Mouse (Mus musculus) neural tube, embryonic 15.5 days (tissue): ENCODE data around the gene Cdc26. TPM values are rescaled to one million over a fixed set of nuclear protein-coding genes. Genes with fewer than 3 reads are reported as not detected.

Experiments
- ATAC-seq: fragments of 200-750 bp; cut with Nextera tagmentation; 2 replicates; pipeline ENCODE4 v1.8.0; 2017; ENCODE audit warnings: mild to moderate bottlenecking, moderate TSS enrichment, moderate library complexity; ENCODE audit not compliant: low FRiP score
- H3K27ac ChIP-seq: fragments of 300-500 bp; sonication (generic); replicated peaks from 2 replicates; pipeline ENCODE4 v1.5.1; 2015; ENCODE audit warnings: mild to moderate bottlenecking, inconsistent platforms
- H3K27me3 ChIP-seq: fragments of 300-500 bp; sonication (generic); replicated peaks from 2 replicates; pipeline ENCODE4 v1.6.1; 2015; ENCODE audit warnings: inconsistent platforms
- H3K36me3 ChIP-seq: fragments of 300-500 bp; sonication (generic); 2 replicates; pipeline ENCODE4 v1.6.1; 2015; ENCODE audit warnings: inconsistent platforms
- H3K4me1 ChIP-seq: fragments of 300-500 bp; sonication (generic); 2 replicates; pipeline ENCODE4 v1.6.1; 2015; ENCODE audit warnings: inconsistent platforms
- H3K4me2 ChIP-seq: fragments of 300-500 bp; sonication (generic); 2 replicates; pipeline ENCODE4 v1.6.1; 2015; ENCODE audit warnings: inconsistent platforms, mild to moderate bottlenecking, moderate library complexity
- H3K4me3 ChIP-seq: fragments of 300-500 bp; sonication (generic); replicated peaks from 2 replicates; pipeline ENCODE4 v1.5.1; 2015; ENCODE audit warnings: mild to moderate bottlenecking, inconsistent platforms
- H3K9ac ChIP-seq: fragments of 300-500 bp; sonication (generic); replicated peaks from 2 replicates; pipeline ENCODE4 v1.6.1; 2015; ENCODE audit warnings: mild to moderate bottlenecking, inconsistent platforms
- H3K9me3 ChIP-seq: fragments of 300-500 bp; sonication (generic); replicated peaks from 2 replicates; pipeline ENCODE4 v1.6.1; 2016; ENCODE audit warnings: inconsistent platforms
- WGBS: fragments of 180-500 bp; shearing (Covaris S2); methylation state at CpG from one replicate; pipeline ENCODE4 v1.1.7; 2015; ENCODE audit warnings: mixed read lengths; 5-methylcytosine and 5-hydroxymethylcytosine counted together
- polyA plus RNA-seq: library from polyadenylated mRNA; unstranded; fragments of >200 nt; fragmentation: Nextera tagmentation; extraction: Ambion mirVana; gene quantifications from 2 replicates; pipeline ENCODE4 v1.2.1, GENCODE M21; 2015

Cdc26 gene
- polyA plus RNA-seq, 1 experiment from 2014 or later = 76.8 TPM

- no peaks in the 10 kb centered on the region for H3K4me1 ChIP-seq
- H3K36me3 ChIP-seq = no peaks in the 10 kb centered on the region
- no peak overlapping the region for H3K9ac ChIP-seq
- H3K4me2 ChIP-seq = no peak overlapping the region
- H3K4me3 ChIP-seq = no peak overlapping the region
- no peak for ATAC-seq
- H3K27me3 ChIP-seq = no peaks in the 10 kb centered on the region
- H3K27ac ChIP-seq = no peak overlapping the region
- whole genome bisulfite sequencing = 82% methylated on average over 4 of the region's 4 CpGs
- no peaks in the 10 kb centered on the region for H3K9me3 ChIP-seq
Observed at GRCm38 (mm10) chr4:62374342-62374741, 34.1 kb downstream of the Cdc26 start.

- Histone ChIP-seq H3K9me3 (no peaks in the 10 kb centered on the region), H3K27ac (no peak overlapping the region), H3K4me2 (no peak overlapping the region), H3K4me1 (no peaks in the 10 kb centered on the region), H3K4me3 (no peak overlapping the region), H3K9ac (no peak overlapping the region), H3K36me3 (no peaks in the 10 kb centered on the region), H3K27me3 (no peaks in the 10 kb centered on the region)
- WGBS = 82% methylated on average over 7 of the region's 7 CpGs
- ATAC-seq = no peak
Observed at GRCm38 (mm10) chr4:62373668-62374067, 34.8 kb downstream of the Cdc26 start.

DNA sequence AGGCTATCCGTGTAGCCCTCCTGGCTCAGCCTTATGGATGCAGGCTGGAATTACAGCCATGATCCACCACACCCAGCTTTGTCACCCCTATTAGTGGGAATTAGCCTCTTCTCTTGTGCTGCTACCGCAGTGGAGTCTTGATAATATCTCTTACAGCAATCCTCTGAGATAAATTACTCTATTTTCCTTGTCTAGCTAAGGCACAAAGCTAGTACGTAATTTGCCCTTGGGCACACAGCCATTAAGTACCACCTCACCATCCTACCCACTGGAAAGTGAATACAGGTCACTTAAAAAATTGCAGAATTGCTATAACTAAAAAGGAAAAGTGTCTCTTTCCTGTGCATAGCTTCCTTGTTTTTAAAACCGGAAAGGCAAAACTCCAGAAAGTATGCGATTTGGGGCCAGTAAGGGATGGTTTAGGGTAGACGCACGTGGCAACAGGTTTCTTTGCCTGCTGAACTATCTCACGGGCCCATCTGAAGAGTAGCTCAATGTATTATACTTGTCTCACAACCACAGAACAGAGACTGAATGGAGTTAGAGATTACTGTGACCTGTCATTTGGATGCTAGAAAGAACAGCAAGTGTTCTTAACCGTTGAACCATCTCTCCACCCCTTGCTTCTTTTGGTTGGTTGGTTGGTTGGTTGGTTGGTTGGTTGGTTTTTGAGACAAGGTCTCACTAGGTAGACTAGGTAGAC, 35.5 kb downstream of the Cdc26 start:
- no peak for ATAC-seq
- Histone ChIP-seq H3K4me2 (no peak overlapping the region), H3K9ac (no peak overlapping the region), H3K4me1 (no peaks in the 10 kb centered on the region), H3K27ac (no peak overlapping the region), H3K9me3 (no peaks in the 10 kb centered on the region), H3K4me3 (no peak overlapping the region), H3K27me3 (no peaks in the 10 kb centered on the region), H3K36me3 (no peaks in the 10 kb centered on the region)
- 88% methylated on average over 9 of the region's 9 CpGs for WGBS

GRCm38 (mm10) chr4:62372410-62372809, 36.0 kb downstream of the Cdc26 start:
- H3K4me3 ChIP-seq = no peak overlapping the region
- H3K9ac ChIP-seq = no peak overlapping the region
- H3K9me3 ChIP-seq = no peaks in the 10 kb centered on the region
- H3K36me3 ChIP-seq = no peaks in the 10 kb centered on the region
- no peak overlapping the region for H3K27ac ChIP-seq
- no peak for ATAC-seq
- H3K4me1 ChIP-seq = no peaks in the 10 kb centered on the region
- 62% methylated on average over 1 of the region's 1 CpGs for WGBS
- no peaks in the 10 kb centered on the region for H3K27me3 ChIP-seq
- H3K4me2 ChIP-seq = no peak overlapping the region

DNA sequence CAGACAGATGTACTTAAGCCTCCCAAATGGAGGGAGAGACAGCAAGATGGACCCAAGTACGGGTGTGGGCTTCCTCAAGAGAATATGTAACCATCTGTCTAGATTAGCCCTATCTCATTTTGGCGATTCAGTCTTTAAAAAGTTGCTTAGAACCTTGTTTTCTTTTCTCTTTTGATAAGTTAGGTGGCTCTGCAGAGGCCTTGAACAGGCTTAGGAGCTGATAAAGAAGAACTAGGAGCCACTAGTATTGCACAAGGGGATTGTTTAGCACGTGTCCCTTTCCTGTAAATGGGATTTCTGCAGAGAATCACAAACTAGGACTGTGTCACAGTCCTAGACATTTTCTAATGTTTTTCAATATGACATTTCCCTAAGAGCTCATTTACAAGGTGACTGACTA, 39.4 kb downstream of the Cdc26 start:
- H3K9me3 ChIP-seq = no peaks in the 10 kb centered on the region
- no peak overlapping the region for H3K27ac ChIP-seq
- no peaks in the 10 kb centered on the region for H3K27me3 ChIP-seq
- H3K4me1 ChIP-seq = no peaks in the 10 kb centered on the region
- no peak overlapping the region for H3K4me3 ChIP-seq
- WGBS = 85% methylated on average over 3 of the region's 3 CpGs
- H3K4me2 ChIP-seq = no peak overlapping the region
- H3K9ac ChIP-seq = no peak overlapping the region
- no peak for ATAC-seq
- H3K36me3 ChIP-seq = no peaks in the 10 kb centered on the region

GRCm38 (mm10) chr4:62367586-62367985, 40.9 kb downstream of the Cdc26 start:
- no peak for ATAC-seq
- no peaks in the 10 kb centered on the region for H3K9me3 ChIP-seq
- 91% methylated on average over 6 of the region's 6 CpGs for WGBS

DNA sequence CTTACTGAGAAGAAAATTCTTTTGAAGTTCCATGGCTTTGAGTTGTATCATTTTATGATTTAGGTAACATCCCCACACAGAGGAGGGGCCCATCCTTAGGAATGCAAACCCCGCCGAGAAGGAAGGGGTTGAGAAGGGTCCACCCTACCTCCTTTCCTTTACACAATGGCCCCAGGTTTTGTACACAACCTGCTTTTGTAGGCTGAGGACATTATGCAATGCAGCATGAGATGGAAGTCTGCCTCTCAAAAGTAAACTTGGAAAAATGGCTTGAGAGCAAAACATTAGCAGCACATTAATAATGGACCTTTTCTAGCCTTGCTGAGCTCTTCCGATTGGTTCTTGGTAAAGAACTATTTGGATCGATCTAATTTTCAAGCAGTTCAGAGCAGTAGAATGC, 42.2 kb downstream of the Cdc26 start:
- Histone ChIP-seq H3K4me1 (peaks cover 13% of the 10 kb centered on the region), H3K4me3 (no peak overlapping the region), H3K9ac (no peak overlapping the region), H3K9me3 (no peaks in the 10 kb centered on the region), H3K4me2 (no peak overlapping the region), H3K27me3 (no peaks in the 10 kb centered on the region), H3K27ac (no peak overlapping the region), H3K36me3 (no peaks in the 10 kb centered on the region)
- no peak for ATAC-seq
- WGBS = 79% methylated on average over 4 of the region's 4 CpGs

More at GRCm38 (mm10) chr4:62367586-62367985, 40.9 kb downstream of the Cdc26 start:
- H3K4me1 ChIP-seq = peaks cover under 1% of the 10 kb centered on the region; the same call in 1 of the 2 replicates
- no peaks in the 10 kb centered on the region for H3K27me3 ChIP-seq
- no peak overlapping the region for H3K27ac ChIP-seq
- H3K4me3 ChIP-seq = no peak overlapping the region
- H3K4me2 ChIP-seq = no peak overlapping the region
- H3K36me3 ChIP-seq = no peaks in the 10 kb centered on the region
- no peak overlapping the region for H3K9ac ChIP-seq

DNA sequence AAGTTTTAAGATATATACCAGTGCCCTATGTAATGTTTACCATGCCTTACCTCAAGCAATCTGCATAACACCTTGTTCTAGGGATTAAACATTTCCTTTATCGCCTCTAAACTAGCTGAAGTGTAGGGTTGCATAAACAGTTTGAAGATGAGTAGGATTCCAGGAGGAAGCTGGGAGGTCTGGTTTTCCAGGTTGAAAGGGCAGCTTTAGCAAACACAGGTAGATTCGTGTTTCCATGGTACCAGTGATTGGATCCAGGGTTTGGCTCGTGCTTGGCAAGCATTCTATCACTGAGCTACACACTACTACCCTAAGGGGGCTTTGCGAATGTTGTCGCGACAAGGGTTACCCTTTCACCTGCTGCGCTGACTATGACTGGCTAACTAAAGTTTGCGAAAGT, 44.1 kb downstream of the Cdc26 start:
- 93% methylated on average over 8 of the region's 8 CpGs for WGBS
- no peaks in the 10 kb centered on the region for H3K9me3 ChIP-seq
- no peaks in the 10 kb centered on the region for H3K36me3 ChIP-seq
- no peak overlapping the region for H3K4me3 ChIP-seq
- H3K9ac ChIP-seq = no peak overlapping the region
- no peak overlapping the region for H3K4me2 ChIP-seq
- no peaks in the 10 kb centered on the region for H3K27me3 ChIP-seq
- ATAC-seq = no peak
- H3K4me1 ChIP-seq = peaks cover 22% of the 10 kb centered on the region
- no peak overlapping the region for H3K27ac ChIP-seq

DNA sequence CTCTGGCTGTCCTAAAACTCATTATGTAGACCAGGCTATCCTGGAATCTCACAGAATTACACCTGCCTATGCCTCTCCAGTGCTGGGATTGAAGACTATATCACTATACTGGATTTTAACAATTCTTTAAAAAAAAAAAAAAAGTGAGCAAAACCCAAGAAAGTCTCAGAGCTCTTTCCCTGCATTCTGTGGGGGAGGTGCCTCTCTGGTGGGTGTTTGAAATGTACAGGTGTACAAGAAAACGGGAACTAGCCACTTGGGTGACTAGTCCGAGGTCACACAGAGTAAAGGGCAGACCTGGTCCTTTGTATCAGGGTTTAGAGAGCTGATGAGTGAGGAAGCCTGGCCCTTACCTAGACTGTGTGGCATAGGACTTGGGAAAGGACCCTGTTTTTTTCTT, 46.0 kb downstream of the Cdc26 start:
- 0 out of 2 replicates have a peak, but pooled peaks cover 2% of the 10 kb centered on the region for H3K36me3 ChIP-seq
- H3K9me3 ChIP-seq = no peaks in the 10 kb centered on the region
- H3K4me3 ChIP-seq = no peak overlapping the region
- H3K27me3 ChIP-seq = no peaks in the 10 kb centered on the region
- no peak for ATAC-seq
- H3K9ac ChIP-seq = no peak overlapping the region
- WGBS = 91% methylated on average over 2 of the region's 2 CpGs
- 0 out of 2 replicates have a peak overlapping the region, but pooled peaks have one; percentile 80 for H3K4me2 ChIP-seq
- peaks cover 31% of the 10 kb centered on the region for H3K4me1 ChIP-seq
- no peak overlapping the region for H3K27ac ChIP-seq

DNA sequence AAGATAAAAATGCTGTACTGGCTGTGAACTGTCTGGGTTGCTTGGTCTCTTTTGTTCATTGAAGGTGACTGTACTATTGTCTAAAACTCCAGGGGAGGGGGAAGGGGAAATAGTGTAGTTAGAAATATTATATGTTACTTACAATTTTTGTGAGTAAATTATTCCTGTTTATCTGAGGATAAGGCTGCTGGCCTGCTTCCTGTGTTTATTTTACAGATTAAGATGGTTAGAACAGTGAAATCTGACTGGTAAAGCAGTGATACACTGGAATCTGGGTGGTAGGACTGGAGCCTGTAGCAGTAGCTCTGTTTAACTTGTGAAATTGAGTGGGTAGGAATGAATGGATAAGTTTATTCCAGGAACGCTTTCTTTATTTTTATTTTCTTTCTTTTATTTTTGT, 46.4 kb downstream of the Cdc26 start:
- H3K36me3 ChIP-seq = 0 out of 2 replicates have a peak, but pooled peaks cover 3% of the 10 kb centered on the region
- H3K9ac ChIP-seq = no peak overlapping the region
- H3K27ac ChIP-seq = no peak overlapping the region; the same call in 1 of the 2 replicates
- H3K27me3 ChIP-seq = no peaks in the 10 kb centered on the region
- H3K9me3 ChIP-seq = no peaks in the 10 kb centered on the region
- no peak for ATAC-seq
- 95% methylated on average over 1 of the region's 1 CpGs for WGBS
- peaks cover 31% of the 10 kb centered on the region for H3K4me1 ChIP-seq
- H3K4me3 ChIP-seq = peak overlapping the region; percentile 89; the same call in 1 of the 2 replicates
- peak overlapping the region; percentile 80 for H3K4me2 ChIP-seq

DNA sequence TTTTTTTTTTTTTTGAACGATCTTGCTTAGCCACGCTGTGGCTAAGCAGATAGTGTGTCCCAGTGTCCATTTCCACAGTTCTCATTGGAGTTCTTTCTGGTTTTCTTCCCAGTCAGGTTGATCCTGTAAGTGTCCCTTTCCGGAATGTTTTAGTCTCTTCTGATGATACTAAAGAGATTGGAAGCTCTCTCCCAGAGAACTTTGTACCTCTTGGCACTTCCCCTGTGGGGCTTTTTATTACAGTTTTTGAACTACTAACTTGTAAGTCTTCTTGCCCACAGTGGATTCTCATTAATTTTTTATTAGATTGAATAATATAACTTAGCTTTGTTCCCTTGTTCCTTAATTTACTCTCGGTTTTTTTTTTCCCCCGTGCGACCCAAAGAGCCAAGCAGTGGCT, 46.9 kb downstream of the Cdc26 start:
- H3K4me2 ChIP-seq = peak overlapping the region; percentile 80
- no peaks in the 10 kb centered on the region for H3K27me3 ChIP-seq
- peak overlapping the region; percentile 89 for H3K4me3 ChIP-seq
- peaks cover 31% of the 10 kb centered on the region for H3K4me1 ChIP-seq
- no peak overlapping the region; the same call in 1 of the 2 replicates for H3K27ac ChIP-seq
- 41% methylated on average over 6 of the region's 6 CpGs for WGBS
- 0 out of 2 replicates have a peak, but pooled peaks cover 3% of the 10 kb centered on the region for H3K36me3 ChIP-seq
- H3K9ac ChIP-seq = peak overlapping the region; percentile 57; the same call in 1 of the 2 replicates
- no peak for ATAC-seq
- no peaks in the 10 kb centered on the region for H3K9me3 ChIP-seq

DNA sequence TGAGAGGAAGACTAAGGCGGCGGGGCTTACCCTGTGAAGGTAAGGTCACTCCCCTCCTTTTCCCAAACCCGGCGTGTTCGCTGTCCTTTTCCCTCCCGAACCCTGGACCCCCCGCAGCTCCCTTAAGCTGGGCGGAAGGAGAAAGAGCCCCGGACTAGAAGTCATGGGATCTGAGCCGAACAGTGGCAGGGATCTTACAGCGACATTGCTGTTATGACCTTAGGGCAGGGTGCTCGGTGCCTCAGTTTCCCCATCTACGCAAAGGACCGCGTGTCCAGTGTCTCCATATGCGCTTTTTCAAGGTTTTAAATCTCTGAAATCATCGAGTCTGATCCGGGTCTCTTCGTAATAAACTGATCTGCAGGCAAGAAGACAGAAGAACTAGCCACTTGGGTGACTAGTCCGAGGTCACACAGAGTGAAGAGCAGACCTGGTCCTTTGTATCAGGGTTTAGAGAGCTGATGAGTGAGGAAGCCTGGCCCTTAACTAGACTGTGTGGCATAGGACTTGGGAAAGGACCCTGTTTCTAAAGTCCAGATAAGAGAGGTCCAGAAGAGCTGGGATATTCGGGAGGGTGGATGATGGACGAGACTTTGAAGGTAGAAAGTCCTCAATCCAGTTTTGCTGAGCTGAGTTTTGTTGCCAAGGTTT, 47.5 kb downstream of the Cdc26 start:
- Histone ChIP-seq H3K4me1 (peaks cover 31% of the 10 kb centered on the region), H3K4me2 (peak overlapping the region; percentile 80), H3K9me3 (no peaks in the 10 kb centered on the region), H3K4me3 (peak overlapping the region; percentile 89), H3K27me3 (no peaks in the 10 kb centered on the region), H3K27ac (peak overlapping the region; percentile 83), H3K36me3 (0 out of 2 replicates have a peak, but pooled peaks cover 3% of the 10 kb centered on the region), H3K9ac (peak overlapping the region; percentile 57)
- under 1% methylated on average over 22 of the region's 22 CpGs for WGBS
- peak; percentile 62; the same call in 1 of the 2 replicates for ATAC-seq
